Mouse (Mus musculus): ENCODE results near the gene Sipa1. TPM values are rescaled to one million over a fixed set of nuclear protein-coding genes. Genes with fewer than 3 reads are reported as not detected.

The Sipa1 gene
- polyA plus RNA-seq, 1 experiment, result 101 TPM

GRCm38 (mm10) chr19:5704163-5704800, 40.8 kb upstream of the Sipa1 start, which contains the start of gene Kcnk7:
Gene Kcnk7 (plus strand): TSS chr19:5704367.
- 66% methylated on average over 17 of the region's 17 CpGs for WGBS
- H3K4me3 ChIP-seq (replicated peaks; ENCODE audit: control insufficient read depth, low read depth, low read length), result no peak within 1 kb of the TSS
- TF ChIP-seq CTCF (IDR thresholded peaks at IDR 0.05; ENCODE audit: control insufficient read depth, insufficient read depth, low read length), result no peak
- TF ChIP-seq POLR2A (IDR thresholded peaks at IDR 0.05; ENCODE audit: borderline replicate concordance, control insufficient read depth, low read depth, low read length), result no peak
- H3K27ac ChIP-seq (ENCODE audit: control insufficient read depth, insufficient read depth, low read depth, low read length, poor library complexity), result peak within 1 kb of the TSS; percentile 37
- H3K4me1 ChIP-seq (ENCODE audit: control insufficient read depth, insufficient read depth, low read length), result peaks cover 6% of the 10 kb centered on the region

DNA sequence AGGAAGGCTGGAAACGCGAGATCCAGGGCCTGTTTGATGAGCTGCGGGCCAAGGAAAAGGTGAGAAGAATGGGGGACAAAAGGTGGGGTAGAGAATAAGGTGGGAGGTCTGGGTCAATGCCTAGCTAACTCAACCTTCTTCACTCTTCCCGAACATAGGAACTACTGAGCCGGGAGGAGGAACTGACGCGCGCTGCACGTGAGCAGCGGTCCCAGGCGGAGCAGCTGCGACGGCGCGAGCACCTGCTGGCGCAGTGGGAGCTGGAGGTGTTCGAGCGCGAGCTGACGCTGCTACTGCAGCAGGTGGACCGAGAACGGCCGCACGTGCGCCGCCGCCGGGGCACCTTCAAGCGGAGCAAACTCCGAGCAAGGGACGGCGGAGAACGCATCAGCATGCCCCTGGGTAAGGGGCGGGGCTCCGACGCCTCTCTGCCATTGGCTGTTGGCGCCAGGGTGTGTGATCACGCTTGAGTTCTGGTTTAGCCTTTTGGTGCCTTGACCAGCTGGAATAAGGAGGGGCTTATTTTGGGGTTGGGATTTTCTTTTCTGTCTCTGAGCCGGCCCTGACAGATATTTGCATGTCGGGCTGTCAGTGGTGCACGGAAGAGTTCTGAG, 32.4 kb upstream of the Sipa1 start:
- H3K4me1 ChIP-seq (ENCODE audit: control insufficient read depth, insufficient read depth, low read length), result no peaks in the 10 kb centered on the region; the same call in 1 of the 2 replicates
- WGBS, result 94% methylated on average over 41 of the region's 41 CpGs
- no peak overlapping the region for H3K4me3 ChIP-seq (replicated peaks; ENCODE audit: control insufficient read depth, low read depth, low read length)
- H3K27ac ChIP-seq (ENCODE audit: control insufficient read depth, insufficient read depth, low read depth, low read length, poor library complexity), result no peak overlapping the region
- TF ChIP-seq CTCF (IDR thresholded peaks at IDR 0.05; ENCODE audit: control insufficient read depth, insufficient read depth, low read length), result no peak
- TF ChIP-seq POLR2A (IDR thresholded peaks at IDR 0.05; ENCODE audit: borderline replicate concordance, control insufficient read depth, low read depth, low read length), result no peak; the same call in 1 of the 2 replicates

DNA sequence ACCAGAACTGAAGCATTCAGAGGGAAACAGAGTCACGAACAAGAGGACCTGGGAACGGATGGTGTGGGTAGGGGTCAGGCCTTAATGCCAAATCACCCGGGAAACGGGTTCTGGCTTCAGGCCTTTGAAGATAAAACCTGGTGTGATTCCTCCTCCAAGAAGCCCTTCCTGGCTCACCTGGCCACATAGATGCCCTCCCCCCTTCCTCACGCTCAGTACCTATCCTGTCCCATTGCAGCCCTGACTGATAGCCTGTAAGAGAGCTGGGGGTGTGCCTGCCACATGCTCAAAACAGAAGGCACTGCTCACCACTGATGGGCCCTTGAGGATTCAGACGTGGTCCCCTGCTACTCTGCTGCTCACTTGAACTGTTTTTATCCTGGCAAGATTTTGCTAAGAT, 30.3 kb upstream of the Sipa1 start:
- Histone ChIP-seq H3K4me1 (ENCODE audit: control insufficient read depth, insufficient read depth, low read length) (no peaks in the 10 kb centered on the region; the same call in 1 of the 2 replicates), H3K27ac (ENCODE audit: control insufficient read depth, insufficient read depth, low read depth, low read length, poor library complexity) (no peak overlapping the region), H3K4me3 (replicated peaks; ENCODE audit: control insufficient read depth, low read depth, low read length) (peak overlapping the region; percentile 84)
- WGBS, result 83% methylated on average over 6 of the region's 6 CpGs
- TF ChIP-seq CTCF (IDR thresholded peaks at IDR 0.05; ENCODE audit: control insufficient read depth, insufficient read depth, low read length), result no peak
- TF ChIP-seq POLR2A (IDR thresholded peaks at IDR 0.05; ENCODE audit: borderline replicate concordance, control insufficient read depth, low read depth, low read length), result no peak

- Histone ChIP-seq H3K27ac (ENCODE audit: control insufficient read depth, insufficient read depth, low read depth, low read length, poor library complexity) (peak overlapping the region; percentile 56), H3K4me1 (ENCODE audit: control insufficient read depth, insufficient read depth, low read length) (no peaks in the 10 kb centered on the region; the same call in 1 of the 2 replicates), H3K4me3 (replicated peaks; ENCODE audit: control insufficient read depth, low read depth, low read length) (peak overlapping the region; percentile 84)
- TF ChIP-seq CTCF (IDR thresholded peaks at IDR 0.05; ENCODE audit: control insufficient read depth, insufficient read depth, low read length), result no peak
- no peak for TF ChIP-seq POLR2A (IDR thresholded peaks at IDR 0.05; ENCODE audit: borderline replicate concordance, control insufficient read depth, low read depth, low read length)
- 31% methylated on average over 10 of the region's 10 CpGs for WGBS
Measured at GRCm38 (mm10) chr19:5692913-5693396, 29.4 kb upstream of the Sipa1 start.

GRCm38 (mm10) chr19:5692086-5692912, 28.8 kb upstream of the Sipa1 start:
- Histone ChIP-seq H3K27ac (ENCODE audit: control insufficient read depth, insufficient read depth, low read depth, low read length, poor library complexity) (peak overlapping the region; percentile 56), H3K4me1 (ENCODE audit: control insufficient read depth, insufficient read depth, low read length) (peaks cover 2% of the 10 kb centered on the region; the same call in 1 of the 2 replicates), H3K4me3 (replicated peaks; ENCODE audit: control insufficient read depth, low read depth, low read length) (peak overlapping the region; percentile 84)
- WGBS, result 16% methylated on average over 10 of the region's 10 CpGs
- TF ChIP-seq CTCF (IDR thresholded peaks at IDR 0.05; ENCODE audit: control insufficient read depth, insufficient read depth, low read length), result no peak
- 0 out of 2 replicates have a peak, but pooled peaks have one; percentile 3 for TF ChIP-seq POLR2A (IDR thresholded peaks at IDR 0.05; ENCODE audit: borderline replicate concordance, control insufficient read depth, low read depth, low read length)

DNA sequence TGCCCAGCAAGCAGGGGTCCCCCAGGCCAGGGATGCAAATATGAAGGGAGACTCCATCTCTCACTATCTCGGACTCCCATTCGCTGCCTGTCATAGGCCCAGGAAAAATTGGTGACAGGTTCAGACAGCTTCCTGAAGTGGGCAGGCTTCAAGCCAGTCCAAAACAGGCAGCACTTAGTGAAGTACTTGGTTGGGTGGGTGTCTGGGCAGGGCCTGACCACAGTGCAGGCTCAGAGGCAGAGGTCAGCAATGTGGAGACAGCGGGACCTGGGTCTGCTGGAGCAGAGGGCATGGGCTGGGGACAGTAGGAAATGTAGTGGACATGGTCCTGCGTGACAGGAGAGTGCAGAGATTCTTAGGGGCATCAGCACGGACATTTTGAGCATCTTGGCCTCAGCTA, 28.1 kb upstream of the Sipa1 start:
- peak overlapping the region; percentile 44 for H3K27ac ChIP-seq (ENCODE audit: control insufficient read depth, insufficient read depth, low read depth, low read length, poor library complexity)
- no peak for TF ChIP-seq CTCF (IDR thresholded peaks at IDR 0.05; ENCODE audit: control insufficient read depth, insufficient read depth, low read length)
- no peak for TF ChIP-seq POLR2A (IDR thresholded peaks at IDR 0.05; ENCODE audit: borderline replicate concordance, control insufficient read depth, low read depth, low read length)
- WGBS, result 44% methylated on average over 5 of the region's 5 CpGs
- H3K4me1 ChIP-seq (ENCODE audit: control insufficient read depth, insufficient read depth, low read length), result peaks cover 2% of the 10 kb centered on the region; the same call in 1 of the 2 replicates
- peak overlapping the region; percentile 84 for H3K4me3 ChIP-seq (replicated peaks; ENCODE audit: control insufficient read depth, low read depth, low read length)

- Histone ChIP-seq H3K4me1 (ENCODE audit: control insufficient read depth, insufficient read depth, low read length) (peaks cover 2% of the 10 kb centered on the region; the same call in 1 of the 2 replicates), H3K4me3 (replicated peaks; ENCODE audit: control insufficient read depth, low read depth, low read length) (peak overlapping the region; percentile 84), H3K27ac (ENCODE audit: control insufficient read depth, insufficient read depth, low read depth, low read length, poor library complexity) (peak overlapping the region; percentile 94)
- 16% methylated on average over 15 of the region's 15 CpGs for WGBS
- TF ChIP-seq CTCF (IDR thresholded peaks at IDR 0.05; ENCODE audit: control insufficient read depth, insufficient read depth, low read length) (no peak), POLR2A (IDR thresholded peaks at IDR 0.05; ENCODE audit: borderline replicate concordance, control insufficient read depth, low read depth, low read length) (no peak)
Measured at GRCm38 (mm10) chr19:5690343-5690735, 26.8 kb upstream of the Sipa1 start.

Data from bone marrow, adult 2 months (tissue).